8 mouse cellular contexts compared by ENCODE assay signal in the genomic region with DNA sequence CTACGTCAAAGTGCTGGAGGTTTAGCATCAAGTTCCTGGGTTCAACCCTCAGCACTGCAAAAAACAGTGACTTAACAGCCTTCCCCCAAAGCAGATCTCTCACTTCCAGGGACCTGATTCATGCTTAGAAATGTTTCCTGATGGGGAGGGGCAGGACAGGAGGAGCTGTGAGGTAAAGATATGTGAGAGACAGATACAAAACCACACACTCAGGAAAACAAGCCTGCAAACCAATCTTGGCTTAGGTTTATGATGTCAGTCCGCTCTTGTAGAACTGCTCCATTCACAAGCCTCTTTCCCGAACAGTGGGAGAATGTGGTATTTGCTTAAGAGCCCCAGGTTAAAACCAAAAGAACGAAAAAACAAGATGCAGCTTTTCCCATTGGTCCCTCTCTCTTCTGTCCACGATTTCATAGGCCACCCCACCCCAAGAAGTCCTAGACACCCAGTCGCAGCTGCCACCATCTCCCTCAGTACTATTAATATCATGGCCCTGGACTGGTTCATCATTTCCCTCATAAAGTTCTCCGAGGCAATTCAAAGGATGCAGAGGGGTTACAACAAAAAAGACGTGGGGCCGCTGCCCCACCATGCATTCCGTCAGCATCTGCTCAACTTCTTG. TPM values are rescaled to one million over a fixed set of nuclear protein-coding genes. Genes with fewer than 3 reads are reported as not detected.
DNase-seq lines count a peak whose midpoint lies in the region; ATAC-seq and TF ChIP-seq lines count a peak whose summit lies in the region.

No protein-coding gene starts in this region.

- WGBS in heart, adult 2 months: 36% methylated on average over 10 of the region's 10 CpGs
- 12% methylated on average over 10 of the region's 10 CpGs for WGBS in liver, embryonic 12.5 days (ENCODE audit: insufficient replicate concordance)

- H3K4me2 ChIP-seq in liver, embryonic 12.5 days: peak overlapping the region; percentile 87

- no peak for DNase-seq in heart, adult 2 months
- DNase-seq in heart, adult 18-20 months: no peak
- peak; percentile 34 for DNase-seq in CD4-positive helper T cell, adult 2 months (ENCODE audit: low read depth, low spot score)
- no peak for DNase-seq in urinary bladder, postnatal 14 days (ENCODE audit: low spot score)
- no peak for DNase-seq in layer of hippocampus, postnatal 14 days (ENCODE audit: low spot score in 2 of 2)
- DNase-seq in frontal cortex, postnatal 36 days (ENCODE audit: low spot score in 2 of 2): no peak

- H3K79me2 ChIP-seq in heart, adult 2 months (replicated peaks; ENCODE audit: control insufficient read depth, insufficient read depth, low read length): peaks cover 2% of the 10 kb centered on the region; the same call in 1 of the 2 replicates

- no peaks in the 10 kb centered on the region for H3K9me3 ChIP-seq in liver, embryonic 12.5 days (replicated peaks)

- H3K4me3 ChIP-seq in heart, adult 2 months: peak overlapping the region; percentile 92
- peak overlapping the region; percentile 95 for H3K4me3 ChIP-seq in liver, embryonic 12.5 days

- no peaks in the 10 kb centered on the region for H3K27me3 ChIP-seq in heart, adult 2 months (ENCODE audit: control insufficient read depth, insufficient read depth, low read length)
- no peaks in the 10 kb centered on the region for H3K27me3 ChIP-seq in liver, embryonic 12.5 days (replicated peaks)

- H3K27ac ChIP-seq in heart, adult 2 months: no peak overlapping the region
- peak overlapping the region; percentile 97 for H3K27ac ChIP-seq in liver, embryonic 12.5 days

- intact Hi-C loops in heart, adult 2 months (cut with DNase I): no loop called here

- no peak for TF ChIP-seq CTCF in heart, adult 2 months (IDR thresholded peaks at IDR 0.05)

- peaks cover 5% of the 10 kb centered on the region for H3K4me1 ChIP-seq in heart, adult 2 months (ENCODE audit: control insufficient read depth, insufficient read depth, low read length)
- peaks cover 56% of the 10 kb centered on the region for H3K4me1 ChIP-seq in liver, embryonic 12.5 days

- H3K9ac ChIP-seq in heart, adult 2 months (ENCODE audit: low read depth, low read length): no peak overlapping the region; the same call in 1 of the 2 replicates
- peak overlapping the region; percentile 99 for H3K9ac ChIP-seq in liver, embryonic 12.5 days

- no peak for TF ChIP-seq POLR2A in heart, adult 2 months (IDR thresholded peaks at IDR 0.05; ENCODE audit: insufficient read depth, low read depth, low read length)

- TF ChIP-seq EP300 in heart, adult 2 months (IDR thresholded peaks at IDR 0.05; ENCODE audit: insufficient read depth, low read depth, low read length): no peak

- peak; percentile 81 for ATAC-seq in erythroid progenitor cell, adult 5-6 weeks (replicated peaks; ENCODE audit: low FRiP score, poor library complexity, severe bottlenecking)
- peak; percentile 79 for ATAC-seq in liver, embryonic 12.5 days

- H3K36me3 ChIP-seq in heart, adult 2 months (ENCODE audit: control insufficient read depth, insufficient read depth, low read length): no peaks in the 10 kb centered on the region
- peaks cover 20% of the 10 kb centered on the region for H3K36me3 ChIP-seq in liver, embryonic 12.5 days

RNA-seq across cellular contexts. Expression of gene Ube2o, which starts 1.1 kb away (rescaled TPM):
- total RNA-seq in heart, adult 2 months (2021): 10 to 100 TPM; 24.8 to 36.3 TPM
- 22.6 and 26.4 TPM in 2 replicates for polyA plus RNA-seq in heart, adult 2 months (2012; rRNA removed)
- total RNA-seq in heart, adult 18-20 months (2021): 10 to 100 TPM; 27.7 to 29.5 TPM
- total RNA-seq in erythroid progenitor cell, adult 5-6 weeks (2015; ENCODE audit: low replicate concordance): 95.5 and 136 TPM in 2 replicates
- total RNA-seq in erythroid progenitor cell, adult 5-6 weeks (2017; ENCODE audit: low replicate concordance): 126 and 150 TPM in 2 replicates
- 40.0 and 40.2 TPM in 2 replicates for polyA plus RNA-seq in liver, embryonic 12.5 days (2016; fragmentation: Nextera tagmentation; extraction: Ambion mirVana)
- 100 to 1,000 TPM; 104 to 108 TPM for total RNA-seq in layer of hippocampus, postnatal 14 days (2021)

RNA-seq across cellular contexts. Expression of gene Aanat, which starts 6.1 kb away (rescaled TPM):
- total RNA-seq in heart, adult 2 months (2021): not detected
- polyA plus RNA-seq in heart, adult 2 months (2012; rRNA removed): not detected in 2 replicates
- total RNA-seq in heart, adult 18-20 months (2021): not detected
- total RNA-seq in erythroid progenitor cell, adult 5-6 weeks (2015; ENCODE audit: low replicate concordance): not detected in 2 replicates
- not detected in 2 replicates for total RNA-seq in erythroid progenitor cell, adult 5-6 weeks (2017; ENCODE audit: low replicate concordance)
- polyA plus RNA-seq in liver, embryonic 12.5 days (2016; fragmentation: Nextera tagmentation; extraction: Ambion mirVana): not detected in 2 replicates
- under 1 TPM; 0.39 to 0.76 TPM for total RNA-seq in layer of hippocampus, postnatal 14 days (2021)

RNA-seq across cellular contexts. Expression of gene Rhbdf2, which starts 46.7 kb away (rescaled TPM):
- total RNA-seq in heart, adult 2 months (2021): 10 to 100 TPM; 10.8 to 11.2 TPM
- 19.2 and 22.3 TPM in 2 replicates for polyA plus RNA-seq in heart, adult 2 months (2012; rRNA removed)
- total RNA-seq in heart, adult 18-20 months (2021): 10 to 100 TPM; 10.6 to 11.5 TPM
- total RNA-seq in erythroid progenitor cell, adult 5-6 weeks (2015; ENCODE audit: low replicate concordance): 6.3 and 12.6 TPM in 2 replicates
- total RNA-seq in erythroid progenitor cell, adult 5-6 weeks (2017; ENCODE audit: low replicate concordance): 5.9 and 11.5 TPM in 2 replicates
- polyA plus RNA-seq in liver, embryonic 12.5 days (2016; fragmentation: Nextera tagmentation; extraction: Ambion mirVana): 8.0 and 8.5 TPM in 2 replicates
- 1 to 10 TPM; 1.6 to 1.7 TPM for total RNA-seq in layer of hippocampus, postnatal 14 days (2021)

RNA-seq across cellular contexts. Expression of gene Sphk1, which starts 49.4 kb away (rescaled TPM):
- total RNA-seq in heart, adult 2 months (2021): 1 to 10 TPM in 1 of 2 experiments, under 1 TPM in 1; 0.98 to 1.1 TPM
- polyA plus RNA-seq in heart, adult 2 months (2012; rRNA removed): 3.2 and 3.3 TPM in 2 replicates
- 1 to 10 TPM in 1 of 2 experiments, under 1 TPM in 1; 0.94 to 1.4 TPM for total RNA-seq in heart, adult 18-20 months (2021)
- 34.0 and 39.3 TPM in 2 replicates for total RNA-seq in erythroid progenitor cell, adult 5-6 weeks (2015; ENCODE audit: low replicate concordance)
- 65.2 and 96.7 TPM in 2 replicates for total RNA-seq in erythroid progenitor cell, adult 5-6 weeks (2017; ENCODE audit: low replicate concordance)
- polyA plus RNA-seq in liver, embryonic 12.5 days (2016; fragmentation: Nextera tagmentation; extraction: Ambion mirVana): 26.9 and 28.0 TPM in 2 replicates
- total RNA-seq in layer of hippocampus, postnatal 14 days (2021): 1 to 10 TPM; 2.2 TPM
